Mouse (Mus musculus): ENCODE results near the gene Phf12.

Gene Phf12

GRCm38 (mm10) chr11:78074666-78075065 is 92.1 kb downstream of the Phf12 start:
- DNase-seq, result no peak

Measured in retina, postnatal 1 day (tissue).